33 mouse cellular contexts compared by ENCODE assay signal in genomic region chr5:126974565-126974964, GRCm38 (mm10).
DNase-seq lines count a peak whose midpoint lies in the region; ATAC-seq lines count a peak whose summit lies in the region.
"Had no signal": no experiment of that assay in that cellular context is flagged by ENCODE, and none has a peak within 500 bp of the region (broad histone marks: within the 10 kb centered on the region; RNA-seq: fewer than 3 reads in every experiment).

No protein-coding gene starts in this region.

- H3K9me3 ChIP-seq in forebrain, embryonic 14.5 days (replicated peaks; ENCODE audit: control insufficient read depth, low read length): no peaks in the 10 kb centered on the region
- H3K9me3 ChIP-seq in forebrain, embryonic 10.5 days: no peaks in the 10 kb centered on the region
- H3K9me3 ChIP-seq: hindbrain, embryonic 12.5 days; midbrain, embryonic 10.5 days; midbrain, embryonic 15.5 days had no signal

- no peaks in the 10 kb centered on the region for H3K27me3 ChIP-seq in forebrain, embryonic 14.5 days (replicated peaks; ENCODE audit: control insufficient read depth, insufficient read depth, low read length)
- H3K27me3 ChIP-seq in forebrain, embryonic 10.5 days (ENCODE audit: poor library complexity, severe bottlenecking): no peaks in the 10 kb centered on the region
- H3K27me3 ChIP-seq: CH12.LX; hindbrain, embryonic 12.5 days; midbrain, embryonic 15.5 days; neural tube, embryonic 15.5 days had no signal

- DNase-seq in forebrain, embryonic 14.5 days (ENCODE audit: low spot score): peak; percentile 58
- no peak for DNase-seq in forebrain, embryonic 10.5 days (ENCODE audit: extremely low spot score, low spot score)
- peak; percentile 36 for DNase-seq in layer of hippocampus, adult 11-12 months (ENCODE audit: low spot score)
- no peak for DNase-seq in layer of hippocampus, postnatal 25 days (ENCODE audit: extremely low spot score in 1 of 2, low spot score in 1 of 2)
- peak; percentile 9 for DNase-seq in right cerebral cortex, adult 18-20 months
- DNase-seq in right cerebral cortex, postnatal 4 days: no peak
- DNase-seq in layer of hippocampus, postnatal 14 days (ENCODE audit: low spot score in 2 of 2): peak; percentile 5 to 27
- no peak for DNase-seq in heart, adult 9 months (ENCODE audit: low spot score in 2 of 2)
- DNase-seq: adrenal gland, adult 2 months; adrenal gland, postnatal 36 days; cerebellum, adult 11 months; cerebellum, adult 9-10 months; cerebellum, postnatal 36 days; gastrocnemius, postnatal 14 days; heart, postnatal 36 days; kidney, adult 8-10 months; kidney, postnatal 4 days; liver; lung, adult 2 months; lung, postnatal 14 days; thymus, adult 18-20 months; thymus, postnatal 25 days had no signal

- peaks cover 4% of the 10 kb centered on the region; the same call in 1 of the 2 replicates for H3K4me1 ChIP-seq in forebrain, embryonic 14.5 days (ENCODE audit: control insufficient read depth, insufficient read depth, low read length)
- peaks cover 5% of the 10 kb centered on the region for H3K4me1 ChIP-seq in forebrain, embryonic 10.5 days
- H3K4me1 ChIP-seq: hindbrain, embryonic 12.5 days; midbrain, embryonic 10.5 days; midbrain, embryonic 15.5 days; neural tube, embryonic 15.5 days had no signal

- H3K9ac ChIP-seq in forebrain, embryonic 14.5 days (ENCODE audit: low read length): no peak overlapping the region
- H3K9ac ChIP-seq: hindbrain, embryonic 12.5 days; liver, embryonic 14.5 days; midbrain, embryonic 15.5 days; neural tube, embryonic 15.5 days had no signal

- WGBS in forebrain, embryonic 14.5 days: 92% methylated on average over 3 of the region's 3 CpGs
- WGBS in forebrain, embryonic 10.5 days: 94% methylated on average over 3 of the region's 3 CpGs

- H3K4me2 ChIP-seq in forebrain, embryonic 14.5 days (ENCODE audit: low read length): no peak overlapping the region
- H3K4me2 ChIP-seq: heart, embryonic 11.5 days; hindbrain, embryonic 12.5 days; midbrain, embryonic 15.5 days; neural tube, embryonic 15.5 days had no signal

- H3K36me3 ChIP-seq in forebrain, embryonic 14.5 days (ENCODE audit: control insufficient read depth, insufficient read depth, low read length): no peaks in the 10 kb centered on the region
- no peaks in the 10 kb centered on the region for H3K36me3 ChIP-seq in forebrain, embryonic 10.5 days (replicated peaks)
- H3K36me3 ChIP-seq: hindbrain, embryonic 12.5 days; midbrain, embryonic 10.5 days; midbrain, embryonic 15.5 days; neural tube, embryonic 15.5 days had no signal

- no peak overlapping the region for H3K27ac ChIP-seq in forebrain, embryonic 14.5 days (ENCODE audit: low read depth, low read length)
- no peak overlapping the region for H3K27ac ChIP-seq in forebrain, embryonic 10.5 days
- H3K27ac ChIP-seq: hindbrain, embryonic 12.5 days; kidney, postnatal 0 days; liver, embryonic 14.5 days; midbrain, embryonic 10.5 days; midbrain, embryonic 15.5 days; neural tube, embryonic 15.5 days; stomach, postnatal 0 days had no signal

- no peak for ATAC-seq in forebrain, embryonic 14.5 days
- ATAC-seq: activated CD4-positive, CD25-positive, alpha-beta regulatory T cell, adult 4 months; intestine, embryonic 16.5 days; midbrain, embryonic 15.5 days had no signal

- H3K4me3 ChIP-seq in forebrain, embryonic 14.5 days (ENCODE audit: low read depth, low read length): no peak overlapping the region
- H3K4me3 ChIP-seq in forebrain, embryonic 10.5 days: no peak overlapping the region
- H3K4me3 ChIP-seq: hindbrain, embryonic 12.5 days; midbrain, embryonic 10.5 days; midbrain, embryonic 15.5 days; neural tube, embryonic 15.5 days had no signal

Comparison
In these comparisons a context has a peak if more than half of its experiments do, and no peak if none do; other contexts are left out.
1. DNase-seq: peak in forebrain, embryonic 14.5 days (single experiment), layer of hippocampus, adult 11-12 months (single experiment), right cerebral cortex, adult 18-20 months (single experiment) and layer of hippocampus, postnatal 14 days (2 of 2); none in forebrain, embryonic 10.5 days (single experiment), layer of hippocampus, postnatal 25 days (0 of 2), right cerebral cortex, postnatal 4 days (single experiment) and heart, adult 9 months (0 of 2).